Mouse (Mus musculus) hindbrain, postnatal 0 days (tissue): ENCODE measurements at regions not wholly inside any gene's neighbourhood (a gene's known extent, or its start where the extent isn't known, plus 50 kb on each side); places are given as distances from the start of the nearest gene placed in this dataset.

ENCODE experiments used
- ATAC-seq: fragments of 200-750 bp; cut with Nextera tagmentation; 2 replicates; pipeline ENCODE4 v1.8.0; 2017; ENCODE audit warnings: mild to moderate bottlenecking, moderate TSS enrichment, moderate library complexity
- DNase-seq: peaks from one replicate; pipeline ENCODE4 v3.0.0-alpha.2; 2015; ENCODE audit warnings: low spot score
- H3K27ac ChIP-seq: fragments of 300-500 bp; sonication (generic); 2 replicates; pipeline ENCODE4 v1.5.1; 2014; ENCODE audit warnings: mild to moderate bottlenecking
- H3K27me3 ChIP-seq: fragments of 300-500 bp; sonication (generic); 2 replicates; pipeline ENCODE4 v1.6.1; 2014; ENCODE audit warnings: low read length, mixed read lengths; ENCODE audit not compliant: insufficient read depth
- H3K36me3 ChIP-seq: fragments of 300-500 bp; sonication (generic); 2 replicates; pipeline ENCODE4 v1.6.1; 2014; ENCODE audit warnings: low read length, mixed read lengths; ENCODE audit not compliant: insufficient read depth
- H3K4me1 ChIP-seq: fragments of 300-500 bp; sonication (generic); 2 replicates; pipeline ENCODE4 v1.6.1; 2014; ENCODE audit warnings: antibody characterized with exemption, low read length, mixed read lengths; ENCODE audit not compliant: insufficient read depth
- H3K4me2 ChIP-seq: fragments of 300-500 bp; sonication (generic); 2 replicates; pipeline ENCODE4 v1.6.1; 2014; ENCODE audit warnings: low read depth, mild to moderate bottlenecking, low read length, moderate library complexity, mixed read lengths
- H3K4me3 ChIP-seq: fragments of 300-500 bp; sonication (generic); 2 replicates; pipeline ENCODE4 v1.5.1; 2014; ENCODE audit warnings: low read length
- H3K9ac ChIP-seq: fragments of 300-500 bp; sonication (generic); replicated peaks from 2 replicates; pipeline ENCODE4 v1.6.1; 2014; ENCODE audit warnings: mild to moderate bottlenecking, low read length, moderate library complexity, mixed read lengths
- H3K9me3 ChIP-seq: fragments of 300-500 bp; sonication (generic); 2 replicates; pipeline ENCODE4 v1.6.1; 2016; ENCODE audit warnings: low read length, mixed read lengths
- CTCF ChIP-seq: IDR thresholded peaks from 2 replicates; pipeline ENCODE4 v1.5.1; 2016; ENCODE audit warnings: antibody characterized with exemption, control low read depth, low read depth
- WGBS: fragments of 180-500 bp; shearing (Covaris S2); extraction: QIAGEN DNeasy Blood & Tissue Kit; methylation state at CpG from one replicate; pipeline ENCODE4 v1.1.7; 2014; 5-methylcytosine and 5-hydroxymethylcytosine counted together

DNA sequence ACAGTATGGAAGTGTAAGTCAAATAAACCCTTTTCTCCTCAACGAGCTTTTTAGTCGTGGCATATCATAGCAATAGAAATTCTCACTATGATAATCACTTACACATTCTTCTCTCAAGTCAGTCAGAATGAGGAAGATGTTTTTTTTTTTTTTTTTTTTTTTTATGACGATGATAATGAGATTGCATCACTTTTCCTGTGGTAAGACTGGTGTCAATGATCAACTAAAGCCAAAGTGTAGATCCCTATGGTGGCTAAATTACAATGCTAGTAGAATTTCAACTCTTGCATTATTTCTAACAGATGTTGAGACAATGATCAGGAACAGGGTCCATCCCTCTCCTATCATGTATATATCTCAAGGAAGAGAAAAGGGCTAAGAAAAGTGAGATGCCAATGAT, 2976.3 kb upstream of the Lrrc6 start:
- H3K27ac ChIP-seq = no peak overlapping the region
- no peak overlapping the region for H3K4me3 ChIP-seq
- WGBS = 90% methylated on average over 3 of the region's 3 CpGs
- H3K36me3 ChIP-seq = no peaks in the 10 kb centered on the region
- no peaks in the 10 kb centered on the region for H3K4me1 ChIP-seq
- TF ChIP-seq CTCF = no peak
- no peaks in the 10 kb centered on the region for H3K9me3 ChIP-seq
- H3K4me2 ChIP-seq = no peak overlapping the region
- H3K27me3 ChIP-seq = no peaks in the 10 kb centered on the region
- H3K9ac ChIP-seq = no peak overlapping the region
- DNase-seq (no peak), ATAC-seq (no peak)

DNA sequence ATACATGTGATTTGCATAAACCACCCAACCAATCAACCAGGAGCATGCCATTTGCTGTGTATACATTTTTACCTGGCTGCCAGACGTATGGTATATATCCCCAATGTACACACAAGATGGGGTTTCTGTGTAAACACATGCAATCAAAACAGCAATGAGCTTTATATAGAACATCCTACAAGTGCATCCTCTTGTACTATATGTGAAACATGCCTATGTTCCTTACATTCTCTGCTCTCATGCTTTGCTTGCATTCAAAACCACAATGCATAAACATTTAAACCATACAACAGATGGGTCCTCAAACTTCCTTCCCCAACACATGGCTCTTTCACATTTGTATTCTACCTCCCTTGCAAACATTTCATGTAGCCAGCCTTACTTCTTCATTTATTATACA, 2968.9 kb upstream of the Lrrc6 start:
- Histone ChIP-seq H3K4me3 (no peak overlapping the region), H3K27ac (no peak overlapping the region), H3K9ac (no peak overlapping the region), H3K27me3 (no peaks in the 10 kb centered on the region), H3K4me1 (no peaks in the 10 kb centered on the region), H3K9me3 (no peaks in the 10 kb centered on the region), H3K4me2 (no peak overlapping the region), H3K36me3 (no peaks in the 10 kb centered on the region)
- no peak for TF ChIP-seq CTCF
- ATAC-seq (no peak), DNase-seq (no peak)
- WGBS = 88% methylated on average over 1 of the region's 1 CpGs

DNA sequence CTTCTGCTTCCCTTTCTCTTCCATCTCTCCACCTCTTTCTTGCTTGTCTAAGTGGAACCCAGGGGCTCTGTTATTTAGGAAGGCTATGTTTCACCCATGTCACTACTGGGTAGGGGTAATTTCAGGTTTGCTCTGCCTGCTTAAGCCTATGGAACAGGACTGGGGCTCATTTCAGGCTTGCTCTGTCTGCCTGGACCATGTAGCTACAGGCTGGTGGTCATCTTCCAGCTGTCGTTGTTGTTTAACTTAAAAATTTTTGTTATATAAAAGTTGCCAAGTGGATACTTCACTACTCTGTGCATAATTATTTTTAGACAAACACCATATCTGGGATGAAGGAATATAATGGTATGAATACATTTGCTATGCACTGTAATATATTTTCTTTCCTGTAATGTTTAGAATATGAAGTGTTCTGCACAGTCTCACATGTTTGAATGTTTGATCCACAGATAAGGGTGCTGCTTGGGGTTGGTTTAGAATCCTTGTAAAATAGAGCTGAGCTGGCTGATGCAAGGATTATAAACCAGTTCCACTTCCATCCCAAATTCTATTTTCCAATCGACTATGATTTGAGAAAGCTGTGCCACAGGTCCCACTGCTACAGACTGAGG, 2960.0 kb upstream of the Lrrc6 start:
- ATAC-seq (no peak), DNase-seq (no peak)
- 87% methylated on average over 2 of the region's 2 CpGs for WGBS
- Histone ChIP-seq H3K9ac (no peak overlapping the region), H3K36me3 (no peaks in the 10 kb centered on the region), H3K27me3 (no peaks in the 10 kb centered on the region), H3K27ac (no peak overlapping the region), H3K9me3 (no peaks in the 10 kb centered on the region), H3K4me1 (no peaks in the 10 kb centered on the region), H3K4me2 (no peak overlapping the region), H3K4me3 (no peak overlapping the region)
- TF ChIP-seq CTCF = no peak

DNA sequence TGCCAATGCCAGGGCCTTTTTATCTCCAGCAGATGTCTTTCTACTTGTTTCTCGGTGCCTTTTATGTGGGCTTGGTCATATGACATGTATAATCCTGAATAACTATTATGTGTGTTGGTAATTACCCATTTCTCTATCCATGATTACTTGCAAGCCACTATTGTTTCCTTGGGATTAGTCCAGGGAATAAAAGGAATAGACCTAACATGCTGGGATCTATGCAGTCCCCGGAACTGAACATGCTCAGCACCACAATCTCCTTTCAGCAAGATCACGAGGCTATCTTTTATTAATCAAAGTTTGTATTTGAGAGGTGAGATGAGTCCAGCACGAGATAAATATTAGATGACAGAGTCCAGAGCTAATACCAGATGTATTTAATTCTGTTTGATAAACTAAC, 2956.8 kb upstream of the Lrrc6 start:
- ATAC-seq (no peak), DNase-seq (no peak)
- Histone ChIP-seq H3K4me2 (no peak overlapping the region), H3K4me1 (no peaks in the 10 kb centered on the region), H3K36me3 (no peaks in the 10 kb centered on the region), H3K27ac (no peak overlapping the region), H3K9me3 (no peaks in the 10 kb centered on the region), H3K9ac (no peak overlapping the region), H3K27me3 (no peaks in the 10 kb centered on the region), H3K4me3 (no peak overlapping the region)
- 68% methylated on average over 4 of the region's 4 CpGs for WGBS
- TF ChIP-seq CTCF = no peak

DNA sequence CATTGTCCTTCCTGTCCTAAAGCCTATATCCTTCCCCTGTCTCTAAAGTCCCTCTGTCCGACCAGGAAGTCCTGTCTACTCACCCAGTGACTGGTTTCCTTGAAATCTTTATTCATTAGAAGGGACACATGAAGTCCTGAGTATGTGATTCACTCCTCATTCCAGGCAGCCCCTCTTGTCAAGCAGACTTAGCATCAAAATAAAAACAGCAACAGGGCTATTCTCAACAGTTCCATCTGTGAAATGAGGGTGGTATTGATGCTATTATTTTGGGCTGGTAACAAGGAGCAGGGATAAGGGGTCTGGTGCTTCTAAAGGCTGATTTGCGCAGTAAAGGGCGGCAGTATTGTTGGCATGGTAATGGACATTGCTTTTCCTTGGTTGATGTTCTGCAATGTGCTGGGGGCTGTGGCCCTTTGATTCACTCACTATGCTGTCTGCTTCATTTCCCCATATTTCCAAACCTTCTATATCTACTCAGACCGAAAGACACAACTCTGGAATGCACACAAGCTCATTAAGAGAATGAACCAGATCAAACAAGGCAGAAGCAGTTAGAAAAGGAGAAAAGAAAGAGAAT, 2955.6 kb upstream of the Lrrc6 start:
- no peak overlapping the region for H3K4me3 ChIP-seq
- H3K9me3 ChIP-seq = no peaks in the 10 kb centered on the region
- TF ChIP-seq CTCF = no peak
- no peak overlapping the region for H3K4me2 ChIP-seq
- 87% methylated on average over 4 of the region's 4 CpGs for WGBS
- DNase-seq (no peak), ATAC-seq (no peak)
- no peak overlapping the region for H3K27ac ChIP-seq
- H3K36me3 ChIP-seq = no peaks in the 10 kb centered on the region
- no peaks in the 10 kb centered on the region for H3K27me3 ChIP-seq
- no peak overlapping the region for H3K9ac ChIP-seq
- no peaks in the 10 kb centered on the region for H3K4me1 ChIP-seq

DNA sequence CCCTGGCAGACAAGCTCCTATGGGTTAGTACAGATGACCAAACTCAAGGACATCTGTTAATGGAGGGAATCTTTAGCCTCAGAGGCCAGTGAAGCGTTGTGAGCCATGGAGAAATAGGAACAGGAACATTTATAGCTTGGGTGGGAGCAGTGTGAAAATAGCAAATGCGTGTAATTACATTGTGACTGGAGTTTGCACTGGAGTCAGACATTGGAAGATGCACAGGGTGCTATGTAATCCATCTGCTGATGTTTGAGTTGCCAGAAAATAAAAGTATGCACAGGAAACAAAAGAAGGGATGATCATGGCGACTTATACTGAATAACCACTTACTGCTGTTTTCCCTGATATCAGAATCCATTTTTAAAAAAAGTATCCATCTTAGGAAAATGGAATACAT, 2940.3 kb upstream of the Lrrc6 start:
- Histone ChIP-seq H3K4me2 (no peak overlapping the region), H3K4me1 (no peaks in the 10 kb centered on the region), H3K4me3 (no peak overlapping the region), H3K27ac (no peak overlapping the region), H3K27me3 (no peaks in the 10 kb centered on the region), H3K9ac (no peak overlapping the region), H3K9me3 (no peaks in the 10 kb centered on the region), H3K36me3 (no peaks in the 10 kb centered on the region)
- no peak for TF ChIP-seq CTCF
- WGBS = 73% methylated on average over 3 of the region's 3 CpGs
- ATAC-seq (no peak), DNase-seq (no peak)

DNA sequence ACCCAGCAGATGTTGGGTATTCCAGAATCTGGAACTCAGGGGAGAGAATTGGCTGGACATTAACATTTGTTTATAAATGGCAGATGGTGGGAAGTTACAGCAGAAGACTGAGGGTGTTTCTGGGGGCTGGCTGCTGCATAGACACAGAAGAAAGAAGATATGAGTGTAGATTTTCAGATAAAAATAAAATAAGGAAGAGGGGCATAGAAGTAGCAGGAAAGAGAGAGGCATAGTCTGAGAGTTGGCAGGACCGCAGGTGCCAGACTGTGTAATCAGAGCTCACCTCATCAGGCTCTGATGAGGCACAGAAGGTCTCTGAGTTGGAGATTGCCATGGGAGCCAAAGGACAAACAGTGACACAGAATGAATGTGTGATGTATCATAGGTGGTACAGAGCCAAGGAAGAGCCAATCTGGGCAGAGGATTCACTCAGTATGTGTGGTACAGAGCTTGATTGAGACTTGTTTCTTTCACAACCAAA, 2912.9 kb upstream of the Lrrc6 start:
- H3K27ac ChIP-seq = no peak overlapping the region
- ATAC-seq (peak; percentile 70), DNase-seq (peak; percentile 35)
- no peak for TF ChIP-seq CTCF
- no peaks in the 10 kb centered on the region for H3K36me3 ChIP-seq
- H3K27me3 ChIP-seq = no peaks in the 10 kb centered on the region
- H3K9me3 ChIP-seq = no peaks in the 10 kb centered on the region
- H3K4me2 ChIP-seq = no peak overlapping the region
- no peaks in the 10 kb centered on the region for H3K4me1 ChIP-seq
- H3K9ac ChIP-seq = no peak overlapping the region
- no peak overlapping the region for H3K4me3 ChIP-seq
- 92% methylated on average over 1 of the region's 1 CpGs for whole genome bisulfite sequencing
